Mouse (Mus musculus): ENCODE measurements around the gene Pex11a.

Gene Pex11a

GRCm38 (mm10) chr7:79738913-79739312, 4.0 kb downstream of the Pex11a start:
- no peak for DNase-seq (ENCODE audit: extremely low read depth, low read depth)

- DNase-seq (ENCODE audit: extremely low read depth, low read depth), result no peak
These were observed 6.4 kb downstream of the Pex11a start for GRCm38 (mm10) chr7:79736511-79736910.

- no peak for DNase-seq (ENCODE audit: extremely low read depth, low read depth)
These were observed 8.4 kb downstream of the Pex11a start for GRCm38 (mm10) chr7:79734563-79734962.

- DNase-seq (ENCODE audit: extremely low read depth, low read depth), result no peak
These were observed 10.3 kb downstream of the Pex11a start, which contains the start of gene Plin1 for GRCm38 (mm10) chr7:79732622-79733021. Gene Plin1, minus strand, starts transcription at chr7:79732903.

- DNase-seq (ENCODE audit: extremely low read depth, low read depth), result no peak
These were observed 11.5 kb downstream of the Pex11a start for GRCm38 (mm10) chr7:79731438-79731837.

GRCm38 (mm10) chr7:79729743-79730370, 13.1 kb downstream of the Pex11a start:
- no peak for DNase-seq (ENCODE audit: extremely low read depth, low read depth)

- peak; percentile 59 for DNase-seq (ENCODE audit: extremely low read depth, low read depth)
These were observed 13.8 kb downstream of the Pex11a start for GRCm38 (mm10) chr7:79729169-79729568.

GRCm38 (mm10) chr7:79728219-79728618, 14.7 kb downstream of the Pex11a start:
- peak; percentile 79 for DNase-seq (ENCODE audit: extremely low read depth, low read depth)

- DNase-seq (ENCODE audit: extremely low read depth, low read depth), result peak; percentile 47
These were observed 15.8 kb downstream of the Pex11a start for GRCm38 (mm10) chr7:79727091-79727490.

GRCm38 (mm10) chr7:79721386-79721977, 21.4 kb downstream of the Pex11a start:
- no peak for DNase-seq (ENCODE audit: extremely low read depth, low read depth)

GRCm38 (mm10) chr7:79715187-79715981, 27.5 kb downstream of the Pex11a start, which contains the start of gene Kif7:
Gene Kif7, minus strand, starts transcription at chr7:79715720.
- peak; percentile 53 for DNase-seq (ENCODE audit: extremely low read depth, low read depth)

- no peak for DNase-seq (ENCODE audit: extremely low read depth, low read depth)
These were observed 32.1 kb downstream of the Pex11a start for GRCm38 (mm10) chr7:79710831-79711230.

GRCm38 (mm10) chr7:79710130-79710607, 32.8 kb downstream of the Pex11a start:
- DNase-seq (ENCODE audit: extremely low read depth, low read depth), result no peak

GRCm38 (mm10) chr7:79705210-79705609, 37.7 kb downstream of the Pex11a start:
- DNase-seq (ENCODE audit: extremely low read depth, low read depth), result no peak

GRCm38 (mm10) chr7:79702755-79703154, 40.2 kb downstream of the Pex11a start:
- no peak for DNase-seq (ENCODE audit: extremely low read depth, low read depth)

GRCm38 (mm10) chr7:79696495-79696894, 46.4 kb downstream of the Pex11a start:
- peak; percentile 77 for DNase-seq (ENCODE audit: extremely low read depth, low read depth)

Measured in MEL-GATA-1-ER (cell line).